Mouse (Mus musculus) embryonic stem cell, embryonic (primary cell): Measurements from ENCODE around the gene Car6.

Experiments
- CTCF ChIA-PET, 4 experiments: fragments of 300-600 bp in 2 of 4; fragments of 350-600 bp in 2 of 4; sonication (Branson Sonifier 250); formaldehyde crosslinking; loops; one replicate each; lab custom pipeline; 2022; ENCODE audit warnings: inconsistent platforms in 2 of 4; lab: Charles Lee
- POLR2A ChIA-PET, 4 experiments: fragments of 300-600 bp in 2 of 4; fragments of 350-600 bp in 2 of 4; sonication (Branson Sonifier 250); formaldehyde crosslinking; loops; one replicate each; lab custom pipeline; 2022; ENCODE audit warnings: antibody characterized with exemption in 4 of 4, inconsistent platforms in 1 of 4; lab: Charles Lee

The Car6 gene

DNA sequence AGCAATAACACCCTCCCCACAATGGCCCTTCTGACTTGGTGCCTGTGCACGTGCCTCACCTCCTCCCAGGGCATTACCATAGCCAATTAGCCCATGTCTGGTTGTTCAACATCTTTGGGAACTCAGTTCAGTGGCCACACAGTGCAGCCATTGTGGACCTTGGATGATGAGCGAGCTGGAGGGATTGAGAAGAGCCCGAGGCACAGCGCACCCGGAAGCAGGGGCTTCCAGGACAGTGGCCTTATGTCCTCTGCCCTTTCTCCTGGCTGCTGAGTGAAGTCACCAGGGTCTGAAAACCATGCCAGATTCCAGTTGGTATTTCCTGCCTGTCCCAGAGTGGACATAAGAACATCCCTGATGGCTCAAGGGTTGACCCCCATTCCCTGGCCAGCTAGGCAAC lies at the start of gene Car6:
TSS of gene Car6 (minus strand) at position 101 of the 400 bp plus-strand sequence.
- CTCF ChIA-PET, result interaction anchor here in 3 of 4 experiments (0.6 to 0.8 kb wide), 3 partner anchors 18 to 517 kb away, joined by 3 to 6 read pairs (median 4); no protein-coding TSS in a partner anchor
- POLR2A ChIA-PET, result interaction anchor here in 3 of 4 experiments (0.9 to 6.6 kb wide), 5 partner anchors 11 to 80 kb away, joined by 3 to 41 read pairs (median 4); partner anchors contain the start of gene Rere (in 1 of the 3)

GRCm38 (mm10) chr4:150249731-150250270 lies 48.7 kb upstream of the Car6 start:
- CTCF ChIA-PET, result interaction anchor here (0.6 to 4.5 kb wide), 8 partner anchors 10 to 179 kb away, joined by 3 to 65 read pairs (median 4); no protein-coding TSS in a partner anchor
- POLR2A ChIA-PET, result interaction anchor here (0.6 to 21.9 kb wide), 24 partner anchors 9 to 100 kb away, joined by 3 to 581 read pairs (median 4); partner anchors contain the start of gene Eno1 (in 3 of the 4)

DNA sequence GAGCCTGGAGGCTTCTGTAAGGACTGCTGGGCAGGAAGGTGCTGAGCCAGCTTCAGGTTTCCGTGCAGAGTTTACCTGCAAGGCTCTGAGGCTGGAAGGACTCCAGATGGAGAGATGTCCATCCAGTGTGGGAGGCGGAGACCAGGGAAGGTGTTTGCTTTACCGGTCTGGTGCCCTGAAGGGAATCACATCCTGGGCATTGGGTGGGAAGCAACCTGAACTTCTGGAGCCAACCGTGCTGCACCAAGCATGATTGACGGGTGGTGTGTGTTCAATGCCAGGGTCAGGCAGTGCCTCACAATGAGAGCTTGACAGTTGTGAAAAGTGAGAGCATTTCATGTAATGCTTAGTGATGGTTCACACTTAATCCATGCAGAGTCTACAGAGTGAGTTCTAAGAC lies 47.8 kb upstream of the Car6 start:
- POLR2A ChIA-PET, result interaction anchor here (0.6 to 21.9 kb wide), 26 partner anchors 8 to 642 kb away, joined by 3 to 581 read pairs (median 12); partner anchors contain the start of gene Eno1 (in 3 of the 4)

GRCm38 (mm10) chr4:150248009-150248408 lies 46.9 kb upstream of the Car6 start:
- CTCF ChIA-PET, result interaction anchor here (0.5 to 4.5 kb wide), 49 partner anchors 8 to 467 kb away, joined by 3 to 65 read pairs (median 5); partner anchors contain the start of genes Eno1 (in 3 of the 4) and Rere (in 1 of the 4)
- POLR2A ChIA-PET, result interaction anchor here (0.5 to 21.9 kb wide), 41 partner anchors 7 to 1679 kb away, joined by 3 to 581 read pairs (median 4); partner anchors contain the start of gene Eno1 (in 3 of the 4)

More for the DNA sequence above, 47.8 kb upstream of the Car6 start:
- CTCF ChIA-PET, result interaction anchor here (0.6 to 4.5 kb wide), 25 partner anchors 9 to 450 kb away, joined by 3 to 65 read pairs (median 9); partner anchors contain the start of gene Eno1 (in 2 of the 4)

GRCm38 (mm10) chr4:150245876-150246275 lies 44.7 kb upstream of the Car6 start:
- ChIA-PET CTCF (interaction anchor here in 3 of 4 experiments (0.6 to 2.9 kb wide), 6 partner anchors 12 to 737 kb away, joined by 3 to 17 read pairs (median 4); no protein-coding TSS in a partner anchor), POLR2A (interaction anchor here in 3 of 4 experiments (0.6 to 21.9 kb wide), 19 partner anchors 7 to 634 kb away, joined by 3 to 581 read pairs (median 9); partner anchors contain the start of gene Eno1 (in 2 of the 3))

DNA sequence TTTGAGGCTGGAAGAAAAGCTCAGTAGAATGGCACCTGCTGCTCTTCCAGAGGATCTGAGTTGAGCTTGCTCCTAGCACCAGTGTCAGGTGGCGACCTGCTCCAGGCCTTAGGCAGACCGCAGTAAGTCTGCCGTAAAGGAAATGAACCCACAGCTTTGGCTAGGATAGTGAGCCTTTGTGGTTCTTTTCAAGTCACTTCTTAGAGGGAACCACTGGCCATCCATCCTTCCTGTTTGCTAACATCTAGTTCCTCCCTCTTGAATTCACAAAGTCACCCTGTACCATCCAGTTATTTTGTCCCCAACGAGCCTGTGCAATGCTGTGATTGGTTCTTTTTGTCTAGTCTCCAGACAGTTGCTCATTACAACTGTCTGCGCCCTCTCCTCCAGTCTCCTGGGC lies 41.6 kb upstream of the Car6 start:
- ChIA-PET CTCF (interaction anchor here in 1 of 4 experiments (0.7 to 1.3 kb wide), 3 partner anchors 8 to 15 kb away, joined by 4 to 7 read pairs (median 5); no protein-coding TSS in a partner anchor), POLR2A (interaction anchor here in 3 of 4 experiments (0.9 to 21.9 kb wide), 20 partner anchors 2 to 95 kb away, joined by 3 to 581 read pairs (median 8); partner anchors contain the start of genes Eno1 (in 1 of the 3) and Rere (in 1 of the 3))

- ChIA-PET POLR2A (interaction anchor here in 3 of 4 experiments (0.6 to 21.9 kb wide), 19 partner anchors 3 to 776 kb away, joined by 3 to 581 read pairs (median 7); partner anchors contain the start of genes Eno1 (in 1 of the 3) and Rere (in 1 of the 3)), CTCF (interaction anchor here in 3 of 4 experiments (0.5 to 2.3 kb wide), 7 partner anchors 9 to 69 kb away, joined by 3 to 27 read pairs (median 4); no protein-coding TSS in a partner anchor)
These were observed 40.6 kb upstream of the Car6 start for GRCm38 (mm10) chr4:150241708-150242107.

DNA sequence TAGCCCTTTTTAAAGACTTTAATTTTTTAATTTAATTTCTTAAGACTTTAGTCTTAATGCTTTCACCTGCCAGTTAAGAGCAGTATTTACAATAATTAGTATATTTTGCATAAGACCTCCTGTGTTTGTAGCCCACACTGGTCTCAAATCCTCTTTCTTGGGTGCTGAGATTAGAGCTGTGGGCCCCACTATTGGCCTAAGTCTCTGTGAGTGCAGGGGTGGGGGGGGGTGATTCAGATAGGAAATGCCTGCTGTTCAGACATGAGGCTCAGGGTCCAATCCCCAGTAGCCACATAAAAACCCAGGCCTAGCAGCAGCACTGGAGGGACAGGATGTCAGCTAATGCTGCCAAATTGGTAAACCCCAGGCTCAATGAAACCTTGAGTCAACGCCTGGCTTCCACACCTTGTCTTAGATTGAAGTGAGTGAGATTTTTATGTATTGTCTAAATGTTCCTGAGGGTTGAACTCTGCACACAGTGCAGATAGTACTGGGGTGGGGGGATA lies 39.3 kb upstream of the Car6 start:
- ChIA-PET CTCF (interaction anchor here (0.6 to 2.9 kb wide), 73 partner anchors 8 to 1829 kb away, joined by 3 to 31 read pairs (median 4); partner anchors contain the start of genes Rere (in 2 of the 4), Gpr157 (in 1 of the 4) and Slc25a33 (in 1 of the 4)), POLR2A (interaction anchor here (0.6 to 21.9 kb wide), 75 partner anchors 4 to 631 kb away, joined by 3 to 581 read pairs (median 4); partner anchors contain the start of genes Rere (in 2 of the 4), Eno1 (in 1 of the 4) and Gpr157 (in 1 of the 4))

GRCm38 (mm10) chr4:150239951-150240368 lies 38.8 kb upstream of the Car6 start:
- POLR2A ChIA-PET, result interaction anchor here (0.6 to 21.9 kb wide), 75 partner anchors 4 to 632 kb away, joined by 3 to 581 read pairs (median 4); partner anchors contain the start of genes Rere (in 2 of the 4), Eno1 (in 1 of the 4) and Gpr157 (in 1 of the 4)
- CTCF ChIA-PET, result interaction anchor here (0.6 to 2.9 kb wide), 81 partner anchors 8 to 1829 kb away, joined by 3 to 31 read pairs (median 4); partner anchors contain the start of genes Rere (in 2 of the 4), Gpr157 (in 1 of the 4) and Slc25a33 (in 1 of the 4)

- CTCF ChIA-PET, result interaction anchor here (0.6 to 2.9 kb wide), 76 partner anchors 8 to 798 kb away, joined by 3 to 31 read pairs (median 4); partner anchors contain the start of genes Rere (in 2 of the 4), Gpr157 (in 1 of the 4) and Slc25a33 (in 1 of the 4)
- POLR2A ChIA-PET, result interaction anchor here (0.7 to 21.9 kb wide), 67 partner anchors 3 to 532 kb away, joined by 3 to 581 read pairs (median 5); partner anchors contain the start of genes Rere (in 2 of the 4), Eno1 (in 1 of the 4) and Gpr157 (in 1 of the 4)
These were observed 38.4 kb upstream of the Car6 start for GRCm38 (mm10) chr4:150239503-150239902.

DNA sequence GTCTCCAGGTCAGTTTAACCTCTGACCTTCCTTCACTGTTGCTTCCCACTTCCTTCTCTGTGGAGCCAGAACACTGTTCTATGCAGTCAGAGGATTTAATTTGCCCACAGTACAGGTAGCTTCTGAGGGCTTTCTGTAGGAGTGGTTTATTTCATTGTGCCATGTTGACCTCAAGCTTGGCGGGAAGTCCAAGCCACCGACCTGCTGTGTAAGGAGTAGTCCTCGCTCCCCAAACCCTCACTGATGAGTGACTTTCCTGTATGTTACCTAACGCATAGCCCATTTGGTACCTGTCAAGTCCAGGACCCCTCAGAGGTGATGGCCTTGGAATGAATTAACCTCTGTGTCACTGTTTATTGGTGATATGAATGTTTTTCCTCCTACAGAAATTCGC lies 38.0 kb upstream of the Car6 start:
- ChIA-PET POLR2A (interaction anchor here (0.7 to 21.9 kb wide), 36 partner anchors 3 to 280 kb away, joined by 3 to 581 read pairs (median 6); partner anchors contain the start of genes Eno1 (in 1 of the 4), H6pd (in 1 of the 4) and Rere (in 1 of the 4)), CTCF (interaction anchor here in 3 of 4 experiments (0.5 to 2.9 kb wide), 11 partner anchors 8 to 404 kb away, joined by 3 to 31 read pairs (median 13); no protein-coding TSS in a partner anchor)

DNA sequence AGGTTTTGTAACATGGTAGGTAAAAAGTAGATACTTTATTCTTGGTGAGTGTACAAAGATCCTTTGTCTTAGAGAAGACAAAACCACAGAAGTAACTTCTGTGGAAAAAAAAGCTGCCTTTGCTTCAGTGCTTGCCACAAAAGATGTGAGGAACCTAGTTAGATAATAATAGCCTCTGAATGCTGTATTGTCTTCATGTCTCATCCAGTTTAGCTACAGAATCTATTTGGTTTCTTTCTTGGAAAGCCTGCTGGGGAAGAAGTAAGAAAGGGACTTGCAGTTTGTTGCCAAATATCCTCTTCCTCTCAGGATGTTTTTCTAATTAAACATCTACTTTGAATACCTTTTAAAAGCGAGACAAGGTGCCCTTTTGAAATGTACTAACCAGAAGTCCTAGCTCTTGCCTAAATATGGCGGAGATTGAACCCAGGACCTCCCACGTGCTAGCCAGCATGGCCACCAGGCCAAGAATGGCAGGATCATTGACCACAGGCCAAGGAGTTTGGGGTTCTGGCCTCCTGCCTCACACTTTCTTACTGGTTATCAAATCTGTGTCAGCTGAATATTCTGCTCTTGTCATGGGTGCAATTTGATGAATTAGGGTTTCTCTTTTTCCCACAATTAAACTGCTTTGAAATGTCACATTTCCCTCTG lies 37.4 kb upstream of the Car6 start:
- POLR2A ChIA-PET, result interaction anchor here in 3 of 4 experiments (0.6 to 21.9 kb wide), 33 partner anchors 2 to 504 kb away, joined by 3 to 581 read pairs (median 6); partner anchors contain the start of genes Eno1 (in 1 of the 3), H6pd (in 1 of the 3) and Rere (in 1 of the 3)
- CTCF ChIA-PET, result interaction anchor here in 3 of 4 experiments (0.5 to 2.9 kb wide), 6 partner anchors 8 to 410 kb away, joined by 3 to 30 read pairs (median 3); no protein-coding TSS in a partner anchor

- POLR2A ChIA-PET, result interaction anchor here in 3 of 4 experiments (0.6 to 21.9 kb wide), 44 partner anchors 2 to 732 kb away, joined by 3 to 581 read pairs (median 6); partner anchors contain the start of genes Eno1 (in 1 of the 3), Gpr157 (in 1 of the 3), H6pd (in 1 of the 3) and Rere (in 1 of the 3)
- CTCF ChIA-PET, result interaction anchor here (0.6 to 2.9 kb wide), 10 partner anchors 9 to 1847 kb away, joined by 3 to 30 read pairs (median 3); no protein-coding TSS in a partner anchor
These were observed 36.7 kb upstream of the Car6 start for GRCm38 (mm10) chr4:150237636-150238361.

DNA sequence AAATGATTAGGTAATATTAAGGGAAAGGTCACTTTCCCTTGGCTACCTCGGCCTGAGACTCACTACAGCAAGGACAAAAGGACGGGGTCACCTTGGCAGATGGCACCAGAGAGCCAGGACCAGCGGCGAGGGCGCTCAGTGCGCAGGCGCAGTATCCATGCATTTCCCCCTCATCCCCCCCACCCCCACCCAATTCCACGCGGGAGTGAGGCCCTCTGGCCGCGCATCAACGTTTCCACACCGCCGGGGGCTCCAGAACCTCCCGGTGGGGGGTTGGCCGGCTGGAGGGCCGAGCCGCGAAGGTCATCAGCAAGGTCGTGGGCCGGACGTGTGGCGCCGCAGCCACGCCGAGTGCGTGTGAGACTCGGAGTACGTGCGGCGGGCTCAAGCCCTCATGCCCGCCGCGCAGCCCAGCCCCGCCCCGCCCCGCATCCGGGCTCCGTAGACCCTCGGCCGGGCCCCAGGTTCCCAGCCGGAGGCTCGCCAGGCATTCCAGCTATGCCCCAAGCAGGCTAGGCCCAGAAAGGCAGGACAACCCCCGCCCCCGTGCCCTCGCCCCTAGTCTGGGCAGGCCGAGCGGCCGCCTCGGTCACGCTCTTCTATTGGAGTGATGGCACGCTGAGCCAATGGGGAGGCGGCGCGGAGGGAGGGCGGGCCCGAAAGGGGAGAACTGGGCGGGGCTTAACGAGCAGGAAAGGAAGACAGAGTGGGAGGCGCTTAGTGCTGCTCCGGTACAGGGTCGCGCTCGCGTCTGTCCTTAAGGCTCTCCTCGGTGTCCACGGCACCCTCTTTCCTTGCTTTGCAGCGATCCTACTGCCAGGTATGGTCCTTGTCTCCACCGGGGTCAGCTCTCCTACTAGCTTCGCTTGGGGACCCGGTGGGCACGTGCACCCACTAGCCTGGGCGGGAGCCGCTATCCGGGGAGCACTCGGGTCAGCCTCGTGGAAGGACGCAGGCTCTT lies 35.7 kb upstream of the Car6 start, which contains the start of gene Eno1:
TSS of gene Eno1 (plus strand) at position 201 of the 961 bp plus-strand sequence.
- CTCF ChIA-PET, result interaction anchor here (0.9 to 2.8 kb wide), 11 partner anchors 10 to 903 kb away, joined by 3 to 14 read pairs (median 3); no protein-coding TSS in a partner anchor
- POLR2A ChIA-PET, result interaction anchor here in 3 of 4 experiments (0.6 to 21.9 kb wide), 43 partner anchors 8 to 512 kb away, joined by 3 to 581 read pairs (median 4); partner anchors contain the start of genes Gpr157 (in 1 of the 3), Rere (in 1 of the 3) and Spsb1 (in 1 of the 3)
